Mouse (Mus musculus): ENCODE data around the gene Cabin1.

Cabin1 gene

GRCm38 (mm10) chr10:75636084-75636786 lies 127.9 kb downstream of the Cabin1 start:
- DNase-seq (ENCODE audit: low read depth) = no peak

DNA sequence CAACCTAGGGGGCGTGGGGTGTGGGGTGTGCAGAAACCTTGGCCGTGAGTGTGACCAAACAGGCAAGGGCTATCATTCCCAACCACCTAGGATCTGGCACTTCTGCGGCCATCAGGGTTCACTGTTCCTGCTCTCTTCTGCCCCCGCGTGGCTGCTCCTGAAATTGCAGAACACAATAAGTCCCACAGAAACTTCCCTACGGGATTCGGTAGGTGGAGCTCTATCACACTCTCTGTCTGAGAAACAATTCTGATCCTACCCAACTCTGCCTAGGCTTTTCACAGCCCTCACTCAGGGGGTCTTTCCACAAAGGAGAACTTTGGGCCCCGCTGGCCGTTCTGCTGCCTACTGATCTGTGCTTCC lies 128.5 kb downstream of the Cabin1 start:
- DNase-seq (ENCODE audit: low read depth) = peak; percentile 40

- no peak for DNase-seq (ENCODE audit: low read depth)
Observed at GRCm38 (mm10) chr10:75635019-75635692, 129.0 kb downstream of the Cabin1 start.

GRCm38 (mm10) chr10:75634610-75635009 lies 129.5 kb downstream of the Cabin1 start:
- no peak for DNase-seq (ENCODE audit: low read depth)

GRCm38 (mm10) chr10:75633576-75634139 lies 130.5 kb downstream of the Cabin1 start:
- no peak for DNase-seq (ENCODE audit: low read depth)

- peak; percentile 43 for DNase-seq (ENCODE audit: low read depth)
Observed at GRCm38 (mm10) chr10:75633048-75633447, 131.1 kb downstream of the Cabin1 start.

GRCm38 (mm10) chr10:75632633-75633032 lies 131.5 kb downstream of the Cabin1 start:
- DNase-seq (ENCODE audit: low read depth) = no peak

DNA sequence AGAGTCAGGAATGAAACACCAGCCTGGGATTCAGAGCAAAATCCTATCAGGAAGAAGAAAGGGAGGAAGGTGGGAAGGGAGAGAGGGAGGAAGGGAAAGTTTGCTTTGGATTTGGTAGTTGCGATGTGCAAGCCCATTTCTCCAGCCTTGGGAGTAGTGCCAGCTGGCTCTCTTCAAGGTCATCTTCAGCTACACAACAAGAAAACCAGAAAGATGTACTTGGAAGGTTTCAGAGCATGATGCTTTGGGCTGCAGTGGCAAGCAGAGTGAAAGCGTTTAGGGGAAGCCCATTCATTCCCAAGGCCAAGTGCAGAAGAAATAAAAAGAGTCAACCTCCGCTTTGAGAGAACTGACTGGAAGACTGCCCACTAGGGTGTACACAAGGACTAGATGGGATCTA lies 136.7 kb downstream of the Cabin1 start:
- DNase-seq (ENCODE audit: low read depth) = no peak

DNA sequence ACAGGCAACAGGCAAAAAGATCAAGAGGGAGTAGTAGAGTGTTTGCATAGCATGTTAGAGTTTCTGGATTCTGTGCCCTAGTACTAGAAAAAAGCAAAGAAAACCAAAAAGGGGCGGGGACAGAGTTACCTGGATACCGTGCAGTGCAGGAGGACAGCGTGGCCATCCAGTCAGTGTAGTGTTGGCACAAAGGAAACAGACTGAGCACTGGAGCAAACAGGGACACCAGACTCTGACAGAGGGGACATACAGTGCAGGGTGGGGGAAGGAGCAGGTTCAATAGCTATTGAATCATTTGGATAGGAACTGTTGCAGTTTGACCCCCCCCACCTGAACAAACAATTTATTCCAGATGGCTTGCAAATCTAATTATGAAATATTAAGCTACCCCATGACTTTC lies 137.2 kb downstream of the Cabin1 start:
- DNase-seq (ENCODE audit: low read depth) = no peak

DNA sequence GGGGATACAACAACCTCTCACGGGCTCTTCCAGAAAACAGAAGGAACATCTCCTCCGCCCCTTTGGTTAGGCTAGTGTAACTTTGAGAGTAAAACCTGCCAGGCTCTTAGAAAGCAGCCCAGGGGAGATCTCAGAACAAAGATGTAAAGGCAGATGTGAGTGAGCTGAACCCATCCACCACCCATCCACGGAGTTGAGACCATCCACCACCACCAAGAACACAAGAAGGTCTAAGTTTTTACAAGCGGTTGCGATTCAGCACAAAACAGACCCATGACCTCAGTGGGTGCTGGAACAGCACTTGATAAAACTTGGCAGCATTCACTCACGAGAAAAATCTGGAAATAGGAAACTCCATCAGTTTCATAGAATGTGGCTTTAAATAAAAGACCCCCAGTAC lies 138.2 kb downstream of the Cabin1 start:
- DNase-seq (ENCODE audit: low read depth) = no peak

DNA sequence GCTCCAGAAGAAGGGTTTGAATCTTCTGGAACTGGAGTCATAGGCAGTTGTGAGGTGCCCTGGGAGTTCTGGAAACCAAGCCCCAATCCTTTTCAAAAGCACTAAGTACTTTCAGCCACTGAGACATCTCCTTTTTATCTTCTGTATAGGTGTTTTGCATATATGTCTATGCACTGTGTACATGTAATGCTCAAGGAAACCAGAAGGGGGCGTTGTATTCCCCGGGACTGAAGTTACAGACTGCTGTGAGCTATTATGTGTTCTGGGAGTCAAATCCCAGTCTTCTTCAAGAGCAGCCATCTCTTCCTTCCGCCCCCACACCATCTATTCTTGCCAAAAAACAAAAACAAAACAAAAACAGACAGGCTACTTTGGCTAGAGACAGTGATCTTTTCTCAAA lies 143.3 kb downstream of the Cabin1 start:
- DNase-seq (ENCODE audit: low read depth) = no peak

DNA sequence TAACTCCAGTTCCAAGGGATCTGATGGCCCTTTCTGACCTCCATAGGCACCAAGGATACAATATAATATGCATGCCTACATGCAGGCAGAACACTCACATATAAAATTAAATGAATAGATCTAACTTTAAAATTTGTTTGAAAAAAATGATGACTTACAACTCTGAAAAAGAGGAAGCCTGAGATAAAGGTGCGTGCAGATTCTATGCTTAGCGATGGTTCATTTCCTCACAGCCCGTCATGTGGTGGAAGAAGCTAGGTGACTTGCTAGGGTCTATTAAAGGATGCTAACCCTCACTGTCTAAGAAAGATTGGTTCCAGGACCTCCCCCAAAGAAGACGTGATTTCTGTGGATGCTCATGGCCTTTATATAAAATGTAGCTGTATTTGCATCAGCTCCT lies 148.1 kb downstream of the Cabin1 start:
- no peak for DNase-seq (ENCODE audit: low read depth)

GRCm38 (mm10) chr10:75610486-75610885 lies 153.7 kb downstream of the Cabin1 start:
- no peak for DNase-seq (ENCODE audit: low read depth)

DNA sequence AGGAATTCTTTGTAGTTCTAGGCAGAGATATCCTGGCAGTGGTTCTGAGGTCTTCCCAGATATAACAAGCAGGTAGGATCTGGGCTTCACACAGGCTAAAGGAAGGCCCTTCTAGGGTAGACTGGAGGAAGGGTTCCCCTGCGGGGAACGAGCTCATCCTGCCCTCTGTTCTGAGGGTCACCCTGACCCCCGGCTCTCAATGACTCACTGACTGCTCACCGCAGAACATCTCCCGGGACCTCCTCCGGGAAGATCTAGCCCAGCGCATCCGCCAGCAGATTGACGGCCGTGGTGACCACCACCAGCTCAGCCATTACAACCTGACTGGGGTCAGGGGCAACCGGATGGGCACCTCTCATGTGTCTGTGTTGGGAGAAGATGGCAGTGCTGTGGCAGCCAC lies 155.2 kb downstream of the Cabin1 start:
- no peak for DNase-seq (ENCODE audit: low read depth)

GRCm38 (mm10) chr10:75607253-75607652 lies 156.9 kb downstream of the Cabin1 start:
- DNase-seq (ENCODE audit: low read depth) = no peak

- no peak for DNase-seq (ENCODE audit: low read depth)
Observed at GRCm38 (mm10) chr10:75605162-75605846, 158.8 kb downstream of the Cabin1 start.

DNA sequence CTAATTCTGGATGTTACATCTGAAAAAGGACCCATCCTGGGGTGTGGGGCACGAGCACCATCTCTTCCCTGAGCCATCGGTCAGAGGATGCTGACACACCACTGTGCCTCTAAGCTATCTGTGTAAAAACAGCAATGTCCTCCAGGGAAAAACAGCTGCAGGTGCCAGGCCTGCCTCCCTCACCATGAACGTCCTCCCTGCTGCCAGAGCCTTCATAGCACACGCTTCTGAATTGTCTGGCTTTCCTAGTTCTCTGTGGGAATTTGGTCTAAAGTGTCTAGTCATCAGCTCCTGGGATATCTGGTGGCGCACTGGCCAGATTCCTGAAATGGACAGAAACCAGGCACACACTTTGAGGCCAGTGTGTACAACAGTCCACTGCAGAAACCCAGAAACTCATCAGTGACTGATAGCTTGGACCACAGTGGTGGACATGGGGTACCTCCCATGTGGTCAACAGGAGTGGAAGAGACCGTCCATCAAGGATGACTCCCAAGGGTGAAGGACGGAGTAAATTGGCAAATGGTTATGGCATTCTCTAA lies 163.9 kb downstream of the Cabin1 start:
- no peak for DNase-seq (ENCODE audit: low read depth)

Data from fibroblast of lung, adult 2 months (primary cell).